Mouse (Mus musculus) lung, embryonic 14.5 days (tissue): ENCODE data around the gene Sccpdh. TPM values are rescaled to one million over a fixed set of nuclear protein-coding genes. Genes with fewer than 3 reads are reported as not detected.
A peak's percentile ranks its signal among the peaks of the same experiment; 100 is the strongest.

Source experiments
- ATAC-seq: fragments of 200-750 bp; cut with Nextera tagmentation; 2 replicates; pipeline ENCODE4 v1.8.0; 2017; ENCODE audit warnings: mild to moderate bottlenecking, moderate TSS enrichment, moderate library complexity; ENCODE audit not compliant: insufficient read depth
- DNase-seq: peaks from one replicate; pipeline ENCODE4 v3.0.0-alpha.2; 2015
- H3K27ac ChIP-seq: fragments of 300-500 bp; sonication (generic); 2 replicates; pipeline ENCODE4 v1.5.1; 2014; ENCODE audit warnings: low read depth, mild to moderate bottlenecking, moderate library complexity
- H3K27me3 ChIP-seq: fragments of 300-500 bp; sonication (generic); 2 replicates; pipeline ENCODE4 v1.6.1; 2014; ENCODE audit warnings: low read length, control low read depth; ENCODE audit not compliant: insufficient read depth
- H3K36me3 ChIP-seq: fragments of 300-500 bp; sonication (generic); 2 replicates; pipeline ENCODE4 v1.6.1; 2014; ENCODE audit warnings: control low read depth; ENCODE audit not compliant: insufficient read depth
- H3K4me1 ChIP-seq: fragments of 300-500 bp; sonication (generic); 2 replicates; pipeline ENCODE4 v1.6.1; 2014; ENCODE audit warnings: antibody characterized with exemption, control low read depth; ENCODE audit not compliant: insufficient read depth
- H3K4me2 ChIP-seq: fragments of 300-500 bp; sonication (generic); 2 replicates; pipeline ENCODE4 v1.6.1; 2014; ENCODE audit warnings: mild to moderate bottlenecking
- H3K4me3 ChIP-seq: fragments of 300-500 bp; sonication (generic); 2 replicates; pipeline ENCODE4 v1.5.1; 2014; ENCODE audit warnings: low read depth, low read length
- H3K9ac ChIP-seq: fragments of 300-500 bp; sonication (generic); 2 replicates; pipeline ENCODE4 v1.6.1; 2014
- H3K9me3 ChIP-seq: fragments of 300-500 bp; sonication (generic); 2 replicates; pipeline ENCODE4 v1.6.1; 2016; ENCODE audit warnings: low read depth, low read length, control low read depth
- CTCF ChIP-seq: IDR thresholded peaks from 2 replicates; pipeline ENCODE4 v1.5.1; 2016; ENCODE audit warnings: antibody characterized with exemption, low read depth
- WGBS: fragments of 180-500 bp; shearing (Covaris S2); extraction: QIAGEN DNeasy Blood & Tissue Kit; methylation state at CpG from one replicate; pipeline ENCODE4 v1.1.7; 2014; 5-methylcytosine and 5-hydroxymethylcytosine counted together
- polyA plus RNA-seq: library from polyadenylated mRNA; unstranded; fragments of >200 nt; fragmentation: Nextera tagmentation; extraction: Ambion mirVana; gene quantifications from 2 replicates; pipeline ENCODE4 v1.2.1, GENCODE M21; 2014

Sccpdh gene
- polyA plus RNA-seq, 1 experiment from 2014 or later: 69.9 TPM

DNA sequence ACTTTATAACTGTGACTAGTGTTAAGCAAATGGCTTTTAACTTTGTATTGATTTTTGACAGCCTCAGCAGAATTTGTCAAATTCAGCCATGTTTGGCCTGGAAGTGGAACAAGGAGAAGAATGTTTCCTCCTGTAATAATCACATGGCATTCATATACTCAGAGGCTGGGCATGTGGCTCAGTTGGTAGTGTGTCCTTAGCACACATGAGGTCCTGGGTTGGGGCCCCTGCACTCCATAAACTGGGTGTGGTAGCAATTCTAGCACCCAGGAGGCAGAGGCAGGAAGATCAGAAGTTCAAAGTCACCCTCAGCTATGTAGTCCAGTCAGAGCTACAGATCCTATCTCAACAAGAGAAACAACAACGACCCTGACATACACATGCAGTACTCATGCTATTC is 19.3 kb downstream of the Sccpdh start:
- Histone ChIP-seq H3K4me2 (no peak overlapping the region), H3K36me3 (peaks cover 44% of the 10 kb centered on the region), H3K27ac (no peak overlapping the region), H3K4me1 (no peaks in the 10 kb centered on the region), H3K9ac (no peak overlapping the region), H3K4me3 (no peak overlapping the region), H3K9me3 (no peaks in the 10 kb centered on the region), H3K27me3 (no peaks in the 10 kb centered on the region)
- ATAC-seq (no peak), DNase-seq (no peak)
- WGBS: 87% methylated on average over 1 of the region's 1 CpGs
- TF ChIP-seq CTCF: no peak

DNA sequence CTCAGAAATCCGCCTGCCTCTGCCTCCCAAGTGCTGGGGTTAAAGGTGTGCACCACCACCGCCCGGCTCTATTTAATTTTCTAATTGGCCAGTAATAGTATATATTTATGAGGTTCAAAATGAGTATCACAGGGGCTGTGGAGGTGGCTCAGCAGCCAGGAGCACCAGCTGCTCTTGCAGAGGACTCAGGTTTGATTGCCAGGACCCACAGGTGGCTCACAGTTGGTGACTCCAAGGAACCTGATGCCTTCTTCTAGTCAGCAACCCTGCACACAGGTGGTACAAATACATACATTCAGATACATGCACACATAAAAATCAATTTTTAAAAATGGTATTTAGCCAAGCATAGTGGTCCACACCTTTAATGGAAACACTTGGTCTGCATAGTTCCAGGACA is 20.0 kb downstream of the Sccpdh start:
- H3K9ac ChIP-seq: no peak overlapping the region
- no peaks in the 10 kb centered on the region for H3K4me1 ChIP-seq
- DNase-seq (no peak), ATAC-seq (no peak)
- H3K4me3 ChIP-seq: no peak overlapping the region
- H3K9me3 ChIP-seq: no peaks in the 10 kb centered on the region
- H3K36me3 ChIP-seq: peaks cover 42% of the 10 kb centered on the region
- no peak overlapping the region for H3K27ac ChIP-seq
- no peak overlapping the region for H3K4me2 ChIP-seq
- no peaks in the 10 kb centered on the region for H3K27me3 ChIP-seq
- TF ChIP-seq CTCF: no peak
- 91% methylated on average over 3 of the region's 3 CpGs for WGBS

DNA sequence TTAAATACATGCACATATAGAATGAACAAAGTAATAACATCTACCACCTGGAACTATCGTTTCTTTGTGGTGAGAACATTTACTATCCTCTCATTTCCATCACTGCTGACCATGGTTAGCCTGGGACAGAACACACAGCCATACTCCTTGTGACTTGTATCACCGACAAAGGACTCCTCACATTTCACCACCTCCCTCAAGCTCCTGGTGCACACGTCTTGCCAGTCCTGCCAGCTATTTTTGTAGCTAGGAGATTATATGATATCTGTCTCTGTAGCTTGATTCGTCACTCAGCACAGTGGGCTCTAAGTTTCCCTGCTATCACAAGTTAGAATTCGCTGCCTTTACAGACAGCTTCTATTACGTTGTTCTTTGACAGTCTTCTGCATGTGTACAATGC is 20.4 kb downstream of the Sccpdh start:
- 78% methylated on average over 6 of the region's 6 CpGs for WGBS
- ATAC-seq: no peak
- no peak for DNase-seq
- no peak overlapping the region for H3K27ac ChIP-seq
- no peaks in the 10 kb centered on the region for H3K4me1 ChIP-seq
- no peaks in the 10 kb centered on the region for H3K27me3 ChIP-seq
- H3K4me3 ChIP-seq: no peak overlapping the region
- peaks cover 40% of the 10 kb centered on the region for H3K36me3 ChIP-seq
- no peak for TF ChIP-seq CTCF
- H3K9ac ChIP-seq: no peak overlapping the region
- H3K4me2 ChIP-seq: no peak overlapping the region
- no peaks in the 10 kb centered on the region for H3K9me3 ChIP-seq

DNA sequence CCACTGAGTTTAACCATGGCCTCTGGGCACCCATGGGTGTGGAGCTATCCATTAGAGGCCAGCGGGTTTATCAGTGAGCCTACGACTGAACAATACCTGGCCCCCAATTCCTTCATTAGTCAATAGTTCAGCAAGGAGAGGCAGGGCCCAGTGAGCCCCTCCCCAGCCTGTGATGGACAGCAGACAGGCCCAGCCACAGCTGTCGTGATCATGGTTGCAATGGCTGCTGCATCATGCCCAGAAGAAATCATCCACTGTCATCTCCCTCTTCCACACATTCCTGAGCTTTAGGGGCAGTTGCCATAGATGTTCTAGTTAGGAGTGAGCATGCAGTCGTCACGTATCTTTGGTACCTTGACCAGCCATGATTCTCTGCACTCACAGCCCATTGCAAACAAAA is 20.9 kb downstream of the Sccpdh start:
- Histone ChIP-seq H3K27ac (no peak overlapping the region), H3K4me1 (no peaks in the 10 kb centered on the region), H3K4me3 (no peak overlapping the region), H3K36me3 (peaks cover 35% of the 10 kb centered on the region), H3K9me3 (no peaks in the 10 kb centered on the region), H3K27me3 (no peaks in the 10 kb centered on the region), H3K9ac (no peak overlapping the region), H3K4me2 (no peak overlapping the region)
- DNase-seq (no peak), ATAC-seq (no peak)
- WGBS: 80% methylated on average over 5 of the region's 5 CpGs
- no peak for TF ChIP-seq CTCF

DNA sequence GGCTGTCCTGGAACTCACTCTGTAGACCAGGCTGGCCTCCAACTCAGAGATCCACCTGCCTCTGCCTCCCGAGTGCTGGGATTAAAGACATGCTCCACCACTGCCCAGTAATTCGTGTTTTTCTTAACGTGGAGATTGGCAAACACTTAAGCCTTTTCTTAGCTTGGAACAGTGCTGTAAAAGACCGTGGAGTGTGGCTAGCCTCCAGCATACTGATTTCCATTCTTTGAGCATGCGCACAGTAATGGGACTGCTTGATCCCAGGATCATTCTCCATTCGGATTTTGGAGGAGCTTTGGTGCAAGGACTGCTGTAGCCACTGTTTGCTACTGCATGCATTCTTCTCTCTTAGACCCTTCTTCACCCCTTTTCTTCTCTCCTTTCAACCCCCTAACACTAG is 21.5 kb downstream of the Sccpdh start:
- no peak for DNase-seq
- no peak for TF ChIP-seq CTCF
- H3K4me1 ChIP-seq: no peaks in the 10 kb centered on the region
- H3K9ac ChIP-seq: no peak overlapping the region
- no peak overlapping the region for H3K4me3 ChIP-seq
- no peak overlapping the region for H3K27ac ChIP-seq
- no peak for ATAC-seq
- peaks cover 31% of the 10 kb centered on the region for H3K36me3 ChIP-seq
- 68% methylated on average over 6 of the region's 6 CpGs for WGBS
- H3K9me3 ChIP-seq: no peaks in the 10 kb centered on the region
- H3K27me3 ChIP-seq: no peaks in the 10 kb centered on the region
- no peak overlapping the region for H3K4me2 ChIP-seq

DNA sequence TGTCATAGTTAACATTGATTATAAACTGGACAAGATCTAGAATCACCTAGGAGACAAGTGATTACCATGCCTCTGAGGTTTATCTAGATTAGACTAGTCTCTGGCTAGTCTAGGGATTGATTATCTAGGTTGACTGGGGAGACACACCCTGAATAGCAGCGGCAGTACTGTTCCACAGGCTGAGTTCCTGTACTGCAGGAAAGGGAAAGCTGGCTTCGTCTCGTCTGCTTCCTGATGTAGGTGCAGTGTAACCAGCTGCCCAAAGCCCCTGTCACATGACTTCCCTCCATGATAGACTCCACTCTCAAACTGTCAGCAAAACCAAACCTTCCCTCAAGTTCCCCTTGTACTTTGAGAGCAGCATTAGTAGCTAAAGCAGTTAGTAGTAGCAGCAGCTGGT is 36.1 kb downstream of the Sccpdh start:
- Histone ChIP-seq H3K4me1 (no peaks in the 10 kb centered on the region), H3K9ac (no peak overlapping the region), H3K4me2 (no peak overlapping the region), H3K36me3 (no peaks in the 10 kb centered on the region), H3K9me3 (no peaks in the 10 kb centered on the region), H3K4me3 (no peak overlapping the region), H3K27me3 (no peaks in the 10 kb centered on the region), H3K27ac (no peak overlapping the region)
- 69% methylated on average over 3 of the region's 3 CpGs for WGBS
- DNase-seq: no peak
- no peak for TF ChIP-seq CTCF
- no peak for ATAC-seq

DNA sequence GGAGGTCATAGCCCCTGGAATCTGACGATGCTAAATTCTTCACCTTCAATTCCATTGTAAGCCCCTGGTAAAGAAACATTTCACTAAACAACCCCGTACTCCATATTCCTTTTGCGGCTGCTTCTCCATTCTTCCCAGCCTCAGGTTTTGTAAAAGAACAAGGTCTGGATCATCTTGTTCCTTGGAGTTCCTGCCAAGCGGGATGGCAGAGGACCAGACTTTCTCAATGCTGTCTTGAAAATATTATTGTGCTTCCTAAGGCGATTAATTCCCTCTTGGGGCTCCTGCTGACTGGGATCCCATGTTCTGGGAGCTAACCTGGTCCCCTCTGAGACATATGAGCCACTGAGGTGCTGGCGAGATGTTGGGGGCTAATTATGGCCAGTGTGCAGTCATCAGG is 37.1 kb downstream of the Sccpdh start:
- Histone ChIP-seq H3K9ac (no peak overlapping the region), H3K9me3 (no peaks in the 10 kb centered on the region), H3K4me2 (no peak overlapping the region), H3K4me3 (no peak overlapping the region), H3K27ac (no peak overlapping the region), H3K27me3 (no peaks in the 10 kb centered on the region), H3K36me3 (no peaks in the 10 kb centered on the region), H3K4me1 (no peaks in the 10 kb centered on the region)
- no peak for TF ChIP-seq CTCF
- ATAC-seq: no peak
- WGBS: 88% methylated on average over 6 of the region's 6 CpGs
- no peak for DNase-seq

DNA sequence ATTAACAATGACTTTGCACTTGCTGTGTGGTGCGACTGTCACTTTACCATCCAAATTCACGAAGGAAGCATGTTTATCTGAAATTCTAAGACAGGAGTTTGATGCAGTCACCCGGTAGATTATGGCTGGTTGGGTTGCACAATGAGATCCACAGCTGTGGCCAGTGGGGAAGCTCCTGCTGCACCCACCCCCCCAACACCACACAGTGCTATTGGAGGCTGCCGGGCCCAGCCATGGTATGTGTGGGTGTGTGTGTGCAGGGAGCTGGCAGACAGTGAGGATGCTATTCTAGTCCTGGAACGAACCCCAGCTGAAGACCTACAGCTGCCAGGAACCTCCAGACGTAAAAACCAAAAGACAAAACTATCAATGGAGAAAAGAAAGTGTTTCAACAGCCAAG is 41.4 kb downstream of the Sccpdh start:
- H3K9ac ChIP-seq: no peak overlapping the region
- H3K4me2 ChIP-seq: no peak overlapping the region
- ATAC-seq (peak; percentile 84; the same call in 1 of the 2 replicates), DNase-seq (peak; percentile 26)
- WGBS: 64% methylated on average over 6 of the region's 6 CpGs
- no peaks in the 10 kb centered on the region for H3K4me1 ChIP-seq
- H3K36me3 ChIP-seq: no peaks in the 10 kb centered on the region
- H3K27ac ChIP-seq: no peak overlapping the region
- no peaks in the 10 kb centered on the region for H3K9me3 ChIP-seq
- TF ChIP-seq CTCF: no peak
- no peaks in the 10 kb centered on the region for H3K27me3 ChIP-seq
- H3K4me3 ChIP-seq: no peak overlapping the region
